ENCODE assay signal across 16 mouse cellular contexts in the genomic region with DNA sequence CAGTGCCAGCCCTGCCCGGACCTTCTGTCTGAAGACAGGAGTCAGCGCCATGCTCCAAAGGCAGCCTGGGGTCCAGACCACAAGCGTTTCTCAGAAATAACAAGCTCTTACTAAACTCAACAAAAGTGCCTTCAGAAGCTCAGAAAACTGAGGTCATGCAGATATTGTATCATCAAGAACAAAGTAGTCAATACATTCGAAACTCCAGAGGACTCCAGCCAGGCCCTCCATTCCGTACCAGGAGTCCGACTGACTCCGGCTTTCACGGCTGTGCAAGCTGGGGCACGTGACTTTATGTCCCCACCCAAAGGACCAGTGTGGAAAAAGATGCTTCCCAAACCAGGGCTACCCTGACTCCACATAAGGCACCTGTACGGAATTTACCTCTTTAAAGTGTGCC.
"Had no signal": no experiment of that assay in that cellular context is flagged by ENCODE, and none has a peak within 500 bp of the region (broad histone marks: within the 10 kb centered on the region; RNA-seq: fewer than 3 reads in every experiment).

No protein-coding gene starts in this region.

- ATAC-seq: liver, postnatal 0 days; midbrain, embryonic 16.5 days had no signal

- H3K4me3 ChIP-seq: limb, embryonic 12.5 days; liver, embryonic 13.5 days; lung, embryonic 15.5 days; midbrain, embryonic 12.5 days; neural tube, embryonic 13.5 days had no signal

- DNase-seq: kidney, adult 18-20 months; kidney, postnatal 10 days; kidney, postnatal 4 days; liver; liver, embryonic 13.5 days; liver, postnatal 0 days; lung, postnatal 14 days; retina, postnatal 1 day; right cerebral cortex, postnatal 4 days; spleen, adult 18-20 months; thymus, postnatal 36 days had no signal

- H3K27ac ChIP-seq: limb, embryonic 12.5 days; liver, embryonic 13.5 days; lung, embryonic 15.5 days; midbrain, embryonic 12.5 days; neural tube, embryonic 13.5 days had no signal
